In genomic region chr19:7753371-7753770, GRCm38 (mm10) we compare ENCODE assay signal across 33 mouse cellular contexts. TPM values are rescaled to one million over a fixed set of nuclear protein-coding genes. Genes with fewer than 3 reads are reported as not detected.
"Had no signal": no experiment of that assay in that cellular context is flagged by ENCODE, and none has a peak within 500 bp of the region (broad histone marks: within the 10 kb centered on the region; RNA-seq: fewer than 3 reads in every experiment).

No protein-coding gene starts in this region.

RNA-seq across cellular contexts. Expression of gene Slc22a19, which starts 42.3 kb away (rescaled TPM):
- total RNA-seq: common myeloid progenitor, adult 5-6 weeks; forebrain, postnatal 0 days; gastrocnemius, adult 18-20 months; gastrocnemius, adult 2 months; gastrocnemius, adult 8-10 months; gastrocnemius, postnatal 10 days; gastrocnemius, postnatal 14 days; gastrocnemius, postnatal 25 days; gastrocnemius, postnatal 36 days; gastrocnemius, postnatal 4 days; granulocyte monocyte progenitor cell, adult 5-6 weeks; heart, adult 18-20 months; heart, adult 2 months; heart, adult 8-10 months had no signal
- polyA plus RNA-seq: cortical plate, adult 2 months; embryonic facial prominence, embryonic 10.5 days; embryonic facial prominence, embryonic 11.5 days; embryonic facial prominence, embryonic 12.5 days; embryonic facial prominence, embryonic 13.5 days; embryonic facial prominence, embryonic 14.5 days; embryonic facial prominence, embryonic 15.5 days; erythroblast, embryonic 14.5 days; forebrain, embryonic 10.5 days; forebrain, embryonic 11.5 days; forebrain, embryonic 12.5 days; forebrain, embryonic 13.5 days; forebrain, embryonic 16.5 days; forebrain, postnatal 0 days; frontal cortex, adult 2 months; gonadal fat pad, adult 2 months; heart, adult 2 months; heart, embryonic 10.5 days; heart, embryonic 11.5 days had no signal

RNA-seq across cellular contexts. Expression of gene Slc22a26, which starts 49.1 kb away (rescaled TPM):
- total RNA-seq: common myeloid progenitor, adult 5-6 weeks; forebrain, postnatal 0 days; gastrocnemius, adult 18-20 months; gastrocnemius, adult 2 months; gastrocnemius, adult 8-10 months; gastrocnemius, postnatal 10 days; gastrocnemius, postnatal 14 days; gastrocnemius, postnatal 25 days; gastrocnemius, postnatal 36 days; gastrocnemius, postnatal 4 days; granulocyte monocyte progenitor cell, adult 5-6 weeks; heart, adult 18-20 months; heart, adult 2 months; heart, adult 8-10 months had no signal
- polyA plus RNA-seq: cortical plate, adult 2 months; embryonic facial prominence, embryonic 10.5 days; embryonic facial prominence, embryonic 11.5 days; embryonic facial prominence, embryonic 12.5 days; embryonic facial prominence, embryonic 13.5 days; embryonic facial prominence, embryonic 14.5 days; embryonic facial prominence, embryonic 15.5 days; erythroblast, embryonic 14.5 days; forebrain, embryonic 10.5 days; forebrain, embryonic 11.5 days; forebrain, embryonic 12.5 days; forebrain, embryonic 13.5 days; forebrain, embryonic 14.5 days; forebrain, embryonic 15.5 days; forebrain, embryonic 16.5 days; forebrain, postnatal 0 days; frontal cortex, adult 2 months; gonadal fat pad, adult 2 months; heart, adult 2 months; heart, embryonic 10.5 days; heart, embryonic 11.5 days had no signal
